Mouse (Mus musculus) liver, adult 2 months (tissue): ENCODE data around the gene Gast. TPM values are rescaled to one million over a fixed set of nuclear protein-coding genes. Genes with fewer than 3 reads are reported as not detected.
A peak's percentile ranks its signal among the peaks of the same experiment; 100 is the strongest.

Source experiments
- DNase-seq: peaks from one replicate; pipeline ENCODE4 v3.0.0-alpha.2; 2011; ENCODE audit warnings: low read depth, low spot score; ENCODE audit errors: extremely low read depth
- H3K27ac ChIP-seq: fragments of 200-500 bp; replicated peaks from 2 replicates; pipeline ENCODE4 v1.5.1; 2012; ENCODE audit warnings: low read depth, mild to moderate bottlenecking, control low read depth, inconsistent platforms, low read length; ENCODE audit not compliant: insufficient read depth
- H3K27me3 ChIP-seq: fragments of 200-500 bp; 2 replicates; pipeline ENCODE4 v1.6.1; 2012; ENCODE audit warnings: mild to moderate bottlenecking, moderate library complexity, low read length, inconsistent platforms; ENCODE audit not compliant: control insufficient read depth, insufficient read depth
- H3K36me3 ChIP-seq: fragments of 200-500 bp; 2 replicates; pipeline ENCODE4 v1.6.1; 2012; ENCODE audit warnings: low read length, inconsistent platforms; ENCODE audit not compliant: control insufficient read depth, insufficient read depth
- H3K4me1 ChIP-seq: fragments of 200-500 bp; 2 replicates; pipeline ENCODE4 v1.6.1; 2011; ENCODE audit warnings: low read length; ENCODE audit not compliant: control insufficient read depth, insufficient read depth
- H3K4me3 ChIP-seq: fragments of 200-500 bp; 2 replicates; pipeline ENCODE4 v1.5.1; 2011; ENCODE audit warnings: low read depth, mild to moderate bottlenecking, control low read depth, low read length, moderate library complexity; ENCODE audit not compliant: insufficient read depth
- H3K79me2 ChIP-seq: fragments of 200-500 bp; 2 replicates; pipeline ENCODE4 v1.6.1; 2012; ENCODE audit warnings: inconsistent platforms, mild to moderate bottlenecking, low read length, moderate library complexity; ENCODE audit not compliant: control insufficient read depth, insufficient read depth
- H3K9ac ChIP-seq: fragments of 200-500 bp; 2 replicates; pipeline ENCODE4 v1.6.1; 2012; ENCODE audit warnings: low read depth, mild to moderate bottlenecking, control low read depth, inconsistent platforms, low read length
- CTCF ChIP-seq: fragments of 200-500 bp; IDR thresholded peaks from 2 replicates; pipeline ENCODE4 v1.5.1; 2011; ENCODE audit warnings: low read depth, low read length, control low read depth
- POLR2A ChIP-seq: fragments of 200-500 bp; IDR thresholded peaks from 2 replicates; pipeline ENCODE4 v1.6.1; 2011; ENCODE audit warnings: low read length, control low read depth; ENCODE audit not compliant: insufficient read depth; ENCODE audit errors: extremely low read depth
- WGBS: fragments of 180-500 bp; shearing (Covaris S2); methylation state at CpG from one replicate; pipeline ENCODE4 v1.1.7; 2018; 5-methylcytosine and 5-hydroxymethylcytosine counted together
- polyA plus RNA-seq: library from polyadenylated mRNA; depleted of rRNA; stranded (reverse); fragments of >200 nt; gene quantifications from 2 replicates; pipeline ENCODE4 v1.2.3, GENCODE M21; 2012
- total RNA-seq: library from RNA; depleted of rRNA; stranded (reverse); fragments of >200 nt; gene quantifications from 2 replicates; pipeline ENCODE4 v1.2.3, GENCODE M21; 2014

Gast gene
- total and polyA plus RNA-seq, 2 experiments: not detected

DNA sequence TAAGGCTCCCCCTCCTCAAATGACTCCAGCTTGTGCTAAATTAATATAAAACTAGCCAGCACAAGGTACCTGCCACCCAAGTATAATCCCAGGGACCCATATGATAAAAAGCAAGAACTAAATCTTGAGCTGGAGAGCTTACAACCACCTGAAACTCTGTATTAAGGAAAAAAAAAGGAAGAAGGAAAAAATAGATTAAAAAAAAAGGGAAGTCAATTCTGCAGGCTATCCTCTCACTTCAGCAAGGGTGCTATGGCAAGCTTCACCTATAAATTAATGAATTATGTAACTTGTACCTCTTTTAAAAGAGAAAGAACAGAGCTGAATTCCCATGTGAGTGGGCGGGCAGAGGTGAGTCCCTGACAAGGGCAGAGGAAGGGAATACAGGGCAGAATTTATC lies 22.6 kb upstream of the Gast start:
- Histone ChIP-seq H3K36me3 (no peaks in the 10 kb centered on the region), H3K4me1 (peaks cover 26% of the 10 kb centered on the region), H3K4me3 (no peak overlapping the region), H3K79me2 (no peaks in the 10 kb centered on the region), H3K27ac (no peak overlapping the region), H3K27me3 (no peaks in the 10 kb centered on the region), H3K9ac (no peak overlapping the region)
- no peak for DNase-seq
- no peak for TF ChIP-seq POLR2A
- no peak for TF ChIP-seq CTCF
- WGBS: 70% methylated on average over 1 of the region's 1 CpGs

DNA sequence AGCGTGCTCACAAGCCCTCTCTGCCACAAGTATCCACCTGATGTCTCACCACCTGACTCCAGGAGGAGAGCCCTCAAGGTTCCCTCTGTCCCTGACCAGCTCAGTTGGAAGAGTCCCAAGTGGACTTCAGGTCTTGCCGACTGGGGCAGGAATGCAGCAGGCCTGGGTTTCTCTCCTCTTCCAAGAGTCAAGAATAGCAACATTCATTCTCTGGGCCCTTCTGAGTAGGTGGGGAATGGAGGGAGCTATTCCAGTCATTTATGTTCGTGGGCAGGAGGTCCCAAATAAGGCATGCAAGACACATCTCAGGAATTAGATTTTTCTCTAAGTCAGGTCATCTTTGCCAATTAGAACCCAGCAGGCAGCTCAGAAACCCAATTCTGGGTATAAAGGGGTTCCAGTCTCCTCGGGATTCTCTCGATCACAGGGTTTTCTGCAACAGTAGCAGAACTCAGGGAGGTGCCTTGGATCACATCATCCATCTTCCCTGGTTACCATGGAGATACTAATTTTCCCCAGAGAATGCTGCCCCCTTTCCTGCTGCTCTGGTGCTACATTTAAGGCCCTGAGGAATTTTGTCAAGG lies 22.0 kb upstream of the Gast start:
- DNase-seq: peak; percentile 74
- H3K4me1 ChIP-seq: peaks cover 26% of the 10 kb centered on the region
- no peak overlapping the region for H3K9ac ChIP-seq
- 46% methylated on average over 5 of the region's 5 CpGs for WGBS
- no peaks in the 10 kb centered on the region for H3K79me2 ChIP-seq
- H3K27ac ChIP-seq: no peak overlapping the region
- TF ChIP-seq POLR2A: no peak
- no peak for TF ChIP-seq CTCF
- H3K36me3 ChIP-seq: no peaks in the 10 kb centered on the region
- H3K4me3 ChIP-seq: no peak overlapping the region
- no peaks in the 10 kb centered on the region for H3K27me3 ChIP-seq

DNA sequence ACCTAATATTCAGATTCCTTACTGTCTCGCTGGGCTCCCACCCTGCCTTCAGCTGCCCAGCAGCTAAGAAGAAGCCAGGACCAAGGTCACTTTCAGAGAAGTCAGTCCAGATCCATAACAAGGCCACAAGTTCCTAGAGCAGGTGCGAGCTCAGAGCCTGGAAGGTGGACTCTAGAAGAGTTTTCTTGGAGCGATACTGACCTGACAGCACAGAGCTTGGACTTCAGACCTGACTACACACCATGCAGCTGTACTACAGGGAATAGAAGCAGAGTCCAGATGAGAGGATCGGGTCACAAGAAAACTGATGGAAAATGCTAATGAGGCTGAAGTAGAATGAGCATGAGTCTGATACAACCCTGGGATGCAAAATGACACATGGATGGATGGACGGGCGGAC lies 20.8 kb upstream of the Gast start:
- DNase-seq: peak; percentile 86
- Histone ChIP-seq H3K9ac (no peak overlapping the region), H3K36me3 (no peaks in the 10 kb centered on the region), H3K27ac (peak overlapping the region; percentile 86), H3K27me3 (no peaks in the 10 kb centered on the region), H3K4me1 (peaks cover 31% of the 10 kb centered on the region), H3K79me2 (no peaks in the 10 kb centered on the region), H3K4me3 (no peak overlapping the region)
- TF ChIP-seq POLR2A (no peak), CTCF (no peak)
- WGBS: 58% methylated on average over 6 of the region's 6 CpGs

DNA sequence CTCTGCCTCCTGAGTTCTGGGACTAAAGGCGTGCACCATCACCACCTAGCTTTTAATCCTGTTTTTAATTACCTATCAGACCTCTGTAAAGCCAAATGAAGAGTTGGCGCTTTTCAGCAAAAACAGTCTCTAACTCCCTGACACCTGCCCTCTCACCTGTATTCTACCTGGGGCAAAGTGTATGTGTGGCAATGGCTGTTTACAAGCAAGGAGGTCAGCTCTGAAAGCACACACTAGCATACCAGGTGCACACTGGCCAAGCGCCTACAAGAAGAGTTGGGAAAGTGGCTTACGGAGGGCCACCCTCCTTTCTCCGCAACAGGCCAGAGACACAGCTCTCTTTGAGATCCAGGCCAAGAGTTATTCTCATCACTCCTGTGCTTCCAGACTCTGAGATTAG lies 18.8 kb upstream of the Gast start:
- H3K79me2 ChIP-seq: peaks cover 3% of the 10 kb centered on the region; the same call in 1 of the 2 replicates

DNA sequence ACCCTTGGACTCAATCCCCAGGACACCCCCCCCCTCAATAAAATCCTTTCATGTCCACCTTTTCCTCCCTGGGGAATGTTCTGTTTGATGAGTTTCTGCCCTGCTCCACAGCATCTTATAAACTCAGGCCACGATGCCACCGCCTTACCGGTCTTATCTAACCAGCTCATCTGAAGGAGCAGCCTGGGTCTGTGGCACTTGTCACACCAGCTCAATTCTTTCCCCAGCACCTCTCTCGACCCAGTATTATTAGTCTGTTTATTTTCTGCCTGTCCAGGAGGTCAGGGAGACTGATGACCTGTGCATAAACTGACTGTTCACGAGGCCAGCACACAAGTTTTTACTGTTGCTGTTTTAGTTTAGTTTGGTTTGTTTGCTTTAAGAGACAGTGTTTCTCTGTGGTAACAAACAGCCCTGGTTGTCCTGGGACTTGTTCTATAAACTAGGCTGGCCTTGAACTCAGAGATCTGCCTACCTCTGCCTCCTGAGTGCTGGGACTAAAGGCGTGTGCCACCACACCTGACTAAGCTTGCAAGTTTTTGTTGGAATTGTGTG lies 16.3 kb upstream of the Gast start:
- TF ChIP-seq CTCF (no peak), POLR2A (no peak)
- DNase-seq: peak; percentile 99
- Histone ChIP-seq H3K27me3 (no peaks in the 10 kb centered on the region), H3K4me3 (no peak overlapping the region), H3K27ac (peak overlapping the region; percentile 92), H3K9ac (0 out of 2 replicates have a peak overlapping the region, but pooled peaks have one; percentile 20), H3K4me1 (peaks cover 29% of the 10 kb centered on the region), H3K36me3 (peaks cover 17% of the 10 kb centered on the region), H3K79me2 (peaks cover 3% of the 10 kb centered on the region; the same call in 1 of the 2 replicates)
- WGBS: 19% methylated on average over 6 of the region's 6 CpGs

More for the DNA sequence above, 18.8 kb upstream of the Gast start:
- TF ChIP-seq POLR2A: no peak
- Histone ChIP-seq H3K9ac (no peak overlapping the region), H3K36me3 (no peaks in the 10 kb centered on the region), H3K27ac (peak overlapping the region; percentile 81), H3K27me3 (no peaks in the 10 kb centered on the region), H3K4me1 (peaks cover 33% of the 10 kb centered on the region), H3K4me3 (no peak overlapping the region)
- DNase-seq: peak; percentile 96
- 18% methylated on average over 5 of the region's 5 CpGs for WGBS
